Mouse (Mus musculus) cerebellum, adult (tissue): Measurements from ENCODE around the gene Gm20792.
"Not testable (repeated sequence)": the region's sequence is repeated elsewhere in the genome, so short reads cannot be mapped to it uniquely, and the experiment has no call there.

Source experiments
- ATAC-seq: cut with Nextera tagmentation; 2 replicates; pipeline ENCODE4 v1.9.2; 2017; ENCODE audit warnings: mild to moderate bottlenecking, moderate library complexity, mixed read lengths; ENCODE audit not compliant: insufficient number of reproducible peaks, low FRiP score, low TSS enrichment

The Gm20792 gene

DNA sequence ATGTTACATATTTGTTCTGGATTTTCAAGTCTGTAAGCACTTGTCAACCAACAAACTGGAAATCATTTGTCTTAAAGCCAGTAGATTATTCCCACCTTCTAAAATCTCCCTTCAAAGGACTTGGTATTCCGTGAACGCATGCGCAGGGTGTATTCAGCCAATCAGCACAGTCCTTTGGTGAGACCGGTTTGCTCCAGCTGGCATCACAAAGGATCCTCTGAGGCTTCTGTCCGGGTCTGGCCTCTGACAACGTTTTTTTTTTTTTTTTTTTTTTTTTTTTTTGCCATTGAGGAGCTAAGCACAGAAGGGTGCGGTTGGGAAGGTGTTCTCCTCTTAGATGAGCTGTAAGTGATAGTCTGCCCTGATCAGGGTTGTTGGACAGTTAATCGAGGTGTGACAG is at the start of gene Gm20792:
Gene Gm20792 (plus strand): TSS at position 301 of the 400 bp plus-strand sequence.
- not testable (repeated sequence) for ATAC-seq
